8 mouse cellular contexts compared by ENCODE assay signal in the genomic region with DNA sequence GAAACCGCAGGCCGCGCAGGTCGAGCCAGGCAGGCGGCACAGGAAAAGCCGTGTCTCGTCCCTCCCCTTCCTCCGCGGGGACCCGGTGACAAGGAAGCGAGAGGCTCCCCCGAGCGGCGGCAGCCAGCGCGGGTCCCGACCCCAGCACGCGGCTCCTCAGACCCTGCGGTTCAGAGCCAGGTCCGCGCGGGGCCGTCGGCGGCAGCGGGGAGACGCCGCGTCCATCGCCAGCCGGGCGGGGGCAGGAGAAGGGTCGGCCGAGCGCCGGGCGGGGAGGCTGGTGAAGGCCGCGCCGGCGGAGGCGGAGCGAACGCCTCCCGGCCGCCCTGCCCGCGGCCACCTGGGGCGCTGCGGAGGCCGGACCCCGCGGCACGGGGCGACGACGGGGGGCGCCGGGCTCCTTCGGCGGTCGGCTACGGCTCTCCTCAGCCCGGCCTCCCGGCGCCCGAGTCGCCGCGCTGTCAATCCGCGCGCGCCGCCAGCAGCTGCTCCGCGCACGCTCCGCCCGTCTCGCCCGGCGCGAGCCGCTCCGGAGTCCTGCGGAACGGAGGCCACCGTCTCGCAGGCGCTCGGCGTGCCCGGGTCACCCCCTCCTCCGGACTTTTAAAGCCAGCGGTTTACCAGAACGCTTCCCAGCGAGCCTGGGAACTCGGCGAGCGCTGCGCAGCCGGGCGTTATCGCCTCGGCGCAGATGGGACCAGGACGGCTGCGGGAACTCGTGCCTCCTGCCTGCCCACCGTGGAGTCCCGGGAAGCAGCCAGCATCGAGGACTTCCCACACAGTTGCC. TPM values are rescaled to one million over a fixed set of nuclear protein-coding genes. Genes with fewer than 3 reads are reported as not detected.
A peak's percentile ranks its signal among the peaks of the same experiment; 100 is the strongest.
DNase-seq lines count a peak whose midpoint lies in the region; ATAC-seq lines count a peak whose summit lies in the region.

TSS of gene Hectd1 (minus strand) at position 247 of the 787 bp plus-strand sequence.

- H3K27me3 ChIP-seq in forebrain, embryonic 10.5 days (ENCODE audit: poor library complexity, severe bottlenecking): peaks cover 15% of the 10 kb centered on the region
- H3K27me3 ChIP-seq in heart, embryonic 14.5 days (ENCODE audit: control insufficient read depth, insufficient read depth, low read length): no peaks in the 10 kb centered on the region
- H3K27me3 ChIP-seq in liver, embryonic 12.5 days (replicated peaks): no peaks in the 10 kb centered on the region
- H3K27me3 ChIP-seq in splenic B cell, adult 2 months (ENCODE audit: control insufficient read depth, insufficient read depth, low read length, poor library complexity, severe bottlenecking): no peaks in the 10 kb centered on the region

- H3K4me1 ChIP-seq in brown adipose tissue, adult 24 weeks (ENCODE audit: control insufficient read depth, insufficient read depth, insufficient read length, low read length): peaks cover 5% of the 10 kb centered on the region; the same call in 1 of the 2 replicates
- peaks cover 24% of the 10 kb centered on the region for H3K4me1 ChIP-seq in forebrain, embryonic 10.5 days
- H3K4me1 ChIP-seq in heart, embryonic 14.5 days (ENCODE audit: control insufficient read depth in 2 of 2, insufficient read depth in 2 of 2, low read length in 2 of 2): peaks cover 2 to 13% of the 10 kb centered on the region in 2 experiments; a peak in 3 of 4 replicates
- H3K4me1 ChIP-seq in liver, embryonic 12.5 days: peaks cover 45% of the 10 kb centered on the region

- H3K4me2 ChIP-seq in heart, embryonic 14.5 days (ENCODE audit: low read length): peak within 1 kb of the TSS; percentile 67
- H3K4me2 ChIP-seq in liver, embryonic 12.5 days: peak within 1 kb of the TSS; percentile 71

- peak; percentile 89 for DNase-seq in CD4-positive, CD25-positive, alpha-beta regulatory T cell, adult 2 months (ENCODE audit: low read depth, low spot score)
- peak; percentile 87 for DNase-seq in forebrain, embryonic 10.5 days (ENCODE audit: extremely low spot score, low spot score)
- DNase-seq in kidney, postnatal 14 days: peak; percentile 92
- peak; percentile 92 for DNase-seq in naive thymus-derived CD4-positive, alpha-beta T cell, adult 2 months (ENCODE audit: low read depth)
- DNase-seq in splenic B cell, adult 2 months (ENCODE audit: low read depth, low spot score): peak; percentile 84

- under 1% methylated on average over 114 of the region's 114 CpGs for WGBS in forebrain, embryonic 10.5 days
- WGBS in heart, embryonic 14.5 days: under 1% methylated on average over 111 of the region's 114 CpGs
- WGBS in liver, embryonic 12.5 days (ENCODE audit: insufficient replicate concordance): under 1% methylated on average over 104 of the region's 114 CpGs

- no peaks in the 10 kb centered on the region for H3K9me3 ChIP-seq in forebrain, embryonic 10.5 days
- H3K9me3 ChIP-seq in heart, embryonic 14.5 days (ENCODE audit: control insufficient read depth, low read length): no peaks in the 10 kb centered on the region
- H3K9me3 ChIP-seq in liver, embryonic 12.5 days (replicated peaks): no peaks in the 10 kb centered on the region

- peaks cover 25% of the 10 kb centered on the region for H3K36me3 ChIP-seq in forebrain, embryonic 10.5 days (replicated peaks)
- peaks cover 24% of the 10 kb centered on the region for H3K36me3 ChIP-seq in heart, embryonic 14.5 days (ENCODE audit: control insufficient read depth, insufficient read depth, low read length)
- H3K36me3 ChIP-seq in liver, embryonic 12.5 days: peaks cover 34% of the 10 kb centered on the region
- H3K36me3 ChIP-seq in splenic B cell, adult 2 months (ENCODE audit: control insufficient read depth, insufficient read depth, low read length, poor library complexity, severe bottlenecking): peaks cover 6% of the 10 kb centered on the region; the same call in 1 of the 2 replicates

- H3K9ac ChIP-seq in heart, embryonic 14.5 days (ENCODE audit: low read length): peak within 1 kb of the TSS; percentile 100
- peak within 1 kb of the TSS; percentile 100 for H3K9ac ChIP-seq in liver, embryonic 12.5 days

- peak within 1 kb of the TSS; percentile 98 for H3K27ac ChIP-seq in brown adipose tissue, adult 24 weeks (replicated peaks; ENCODE audit: low read depth, low read length)
- peak within 1 kb of the TSS; percentile 99 for H3K27ac ChIP-seq in forebrain, embryonic 10.5 days
- peak within 1 kb of the TSS; percentile 99 for H3K27ac ChIP-seq in heart, embryonic 14.5 days (replicated peaks in 1 of 2; ENCODE audit: control insufficient read depth in 1 of 2, insufficient read depth in 1 of 2, low read depth in 2 of 2, low read length in 2 of 2)
- H3K27ac ChIP-seq in liver, embryonic 12.5 days: peak within 1 kb of the TSS; percentile 100

- peak; percentile 86 for ATAC-seq in heart, embryonic 14.5 days (ENCODE audit: insufficient number of reproducible peaks, insufficient read depth, low FRiP score, low read depth)
- peak; percentile 88 for ATAC-seq in liver, embryonic 12.5 days

- H3K4me3 ChIP-seq in brown adipose tissue, adult 24 weeks (ENCODE audit: insufficient read depth, low read depth, low read length): peak within 1 kb of the TSS; percentile 99
- peak within 1 kb of the TSS; percentile 64 for H3K4me3 ChIP-seq in forebrain, embryonic 10.5 days
- peak within 1 kb of the TSS; percentile 79 to 99 for H3K4me3 ChIP-seq in heart, embryonic 14.5 days (ENCODE audit: control insufficient read depth in 1 of 2, insufficient read depth in 1 of 2, low read depth in 1 of 2, low read length in 2 of 2)
- peak within 1 kb of the TSS; percentile 95 for H3K4me3 ChIP-seq in liver, embryonic 12.5 days

RNA-seq across cellular contexts. Expression of gene Hectd1, which starts in this region (rescaled TPM):
- polyA plus RNA-seq in brown adipose tissue, adult 24 weeks (2012; ENCODE audit: insufficient read depth, insufficient read length, missing spikeins): 27.3 and 27.8 TPM in 2 replicates
- 30.9 and 32.3 TPM in 2 replicates for polyA plus RNA-seq in forebrain, embryonic 10.5 days (2016; fragmentation: Nextera tagmentation; extraction: Ambion mirVana)
- polyA plus RNA-seq in heart, embryonic 14.5 days (2014; fragmentation: Nextera tagmentation; extraction: Ambion mirVana): 43.3 and 43.6 TPM in 2 replicates
- 48.0 and 48.4 TPM in 2 replicates for polyA plus RNA-seq in liver, embryonic 12.5 days (2016; fragmentation: Nextera tagmentation; extraction: Ambion mirVana)

Comparison
In these comparisons a context has a peak if more than half of its experiments do, and no peak if none do; other contexts are left out.
1. Peak in every context shown above with its lines: DNase-seq, ATAC-seq, H3K4me3 ChIP-seq and H3K27ac ChIP-seq.